Mouse (Mus musculus) left cerebral cortex, adult 2 months (tissue): ENCODE results near the gene Trank1. TPM values are rescaled to one million over a fixed set of nuclear protein-coding genes. Genes with fewer than 3 reads are reported as not detected.
A peak's percentile ranks its signal among the peaks of the same experiment; 100 is the strongest.

Source experiments
- DNase-seq, 2 experiments: peaks; one replicate each; pipeline ENCODE4 v3.0.0; 2021 to 2022; ENCODE audit warnings: low spot score in 2 of 2, mixed read lengths in 1 of 2; ENCODE audit errors: extremely low spot score in 1 of 2
- H3K27ac ChIP-seq: fragments of 200-600 bp; 2 replicates; pipeline ENCODE4 v1.8.1; 2022
- H3K4me3 ChIP-seq: fragments of 200-600 bp; 2 replicates; pipeline ENCODE4 v1.8.1; 2022
- CTCF ChIP-seq: fragments of 200-600 bp; IDR thresholded peaks from 2 replicates; pipeline ENCODE4 v1.8.1; 2022; ENCODE audit warnings: antibody characterized with exemption, mild to moderate bottlenecking, moderate library complexity
- intact Hi-C: fragments of 180-260 bp; cut with DNase I; formaldehyde crosslinking; loops from one replicate; pipeline ENCODE4 v1.15.1; 2025
- total RNA-seq, 2 experiments: library from RNA; stranded (reverse); gene quantifications; 2 replicates each; pipeline ENCODE4 v1.2.3; 2021

Trank1 gene
- total RNA-seq, 2 experiments from 2014 or later = 308 to 309 TPM

DNA sequence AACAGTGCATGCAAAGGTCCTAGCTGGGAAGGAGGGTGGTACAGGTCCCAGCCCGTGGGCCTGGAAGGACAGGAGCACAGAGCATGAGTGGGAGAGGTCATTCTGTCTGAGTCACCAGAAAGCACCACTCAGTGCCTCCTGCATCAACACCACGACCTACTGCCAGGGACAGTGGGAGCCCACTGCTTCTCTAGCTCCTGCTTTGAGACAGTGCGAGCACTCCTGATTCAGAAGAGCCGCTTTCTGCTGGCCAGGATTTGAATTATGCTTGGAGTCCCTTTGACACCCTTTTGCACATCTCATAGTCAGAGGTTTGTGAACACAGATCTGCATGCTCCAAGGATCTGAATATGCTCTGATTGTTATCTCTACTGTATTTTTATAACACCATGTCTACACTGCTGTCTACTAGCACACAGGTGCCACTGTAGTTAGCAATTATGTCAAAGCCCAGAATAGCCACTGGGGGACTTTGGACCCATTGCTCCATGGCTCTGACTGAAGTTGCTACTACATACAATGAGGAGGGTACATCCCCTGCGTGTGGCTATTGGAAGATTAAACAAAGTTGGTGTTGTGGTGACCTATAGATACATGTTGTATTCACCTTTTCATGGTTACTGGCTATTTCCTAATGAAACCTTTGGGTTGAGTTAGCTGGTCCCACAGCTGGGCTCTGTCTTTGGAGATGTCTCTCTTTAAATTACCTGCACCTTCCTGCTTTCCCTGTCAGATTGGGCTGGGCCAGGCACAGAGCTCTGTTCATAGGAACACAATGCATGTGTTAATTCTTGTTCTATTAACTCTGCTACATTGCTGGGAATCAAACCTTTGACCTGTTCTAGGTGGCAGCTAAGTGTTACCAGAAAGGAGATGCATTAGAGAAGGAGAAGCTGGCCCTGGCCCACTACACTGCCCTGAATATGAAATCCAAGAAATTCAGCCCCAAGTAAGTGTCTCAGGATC is 74.3 kb downstream of the Trank1 start:
- Histone ChIP-seq H3K27ac (peak overlapping the region; percentile 65), H3K4me3 (no peak overlapping the region)
- intact Hi-C loops = loop anchor here (2.0 kb wide), 1 partner anchor 15 kb away; no protein-coding TSS in a partner anchor
- no peak for TF ChIP-seq CTCF
- DNase-seq = no peak

GRCm38 (mm10) chr9:111386569-111386968 is 75.0 kb downstream of the Trank1 start:
- intact Hi-C loops = no loop called here
- TF ChIP-seq CTCF = no peak
- Histone ChIP-seq H3K4me3 (no peak overlapping the region), H3K27ac (peak overlapping the region; percentile 65; the same call in 1 of the 2 replicates)
- no peak for DNase-seq

GRCm38 (mm10) chr9:111387576-111387975 is 76.0 kb downstream of the Trank1 start:
- H3K4me3 ChIP-seq = no peak overlapping the region
- no peak for DNase-seq
- intact Hi-C loops = no loop called here
- H3K27ac ChIP-seq = no peak overlapping the region
- TF ChIP-seq CTCF = no peak

- TF ChIP-seq CTCF = no peak
- intact Hi-C loops = no loop called here
- no peak overlapping the region for H3K4me3 ChIP-seq
- no peak for DNase-seq
- no peak overlapping the region for H3K27ac ChIP-seq
Measured at GRCm38 (mm10) chr9:111390016-111390415, 78.5 kb downstream of the Trank1 start.

GRCm38 (mm10) chr9:111391036-111391435 is 79.5 kb downstream of the Trank1 start:
- no peak overlapping the region for H3K4me3 ChIP-seq
- DNase-seq = no peak
- intact Hi-C loops = no loop called here
- H3K27ac ChIP-seq = no peak overlapping the region
- TF ChIP-seq CTCF = no peak

DNA sequence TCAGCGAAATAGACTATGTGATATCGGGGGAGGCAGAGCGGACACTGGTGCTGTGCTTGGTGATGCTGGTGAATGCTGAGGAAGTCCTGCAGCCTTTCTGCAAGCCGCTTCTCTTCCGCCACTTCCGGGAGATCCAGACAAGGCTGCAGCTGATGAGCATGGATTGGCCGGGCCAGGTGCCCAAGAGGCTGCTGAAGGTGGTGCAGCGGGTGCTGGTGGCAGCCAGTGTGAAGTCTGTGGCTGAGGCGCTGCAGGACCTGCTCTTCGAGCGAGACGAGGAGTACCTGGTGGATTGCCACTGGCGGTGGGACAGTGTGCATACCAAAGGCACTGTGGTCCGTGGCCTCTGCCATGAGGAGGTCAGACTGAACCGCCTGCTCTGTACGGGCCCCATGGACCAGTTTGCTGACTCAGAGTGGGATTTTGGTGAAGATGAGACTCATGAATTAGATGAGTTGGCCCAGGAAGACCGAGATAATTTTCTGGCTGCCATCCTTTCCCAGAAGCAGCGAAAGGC is 80.4 kb downstream of the Trank1 start:
- Histone ChIP-seq H3K27ac (no peak overlapping the region), H3K4me3 (no peak overlapping the region)
- DNase-seq = no peak
- intact Hi-C loops = no loop called here
- TF ChIP-seq CTCF = no peak

GRCm38 (mm10) chr9:111395265-111395664 is 83.7 kb downstream of the Trank1 start:
- intact Hi-C loops = no loop called here
- no peak for TF ChIP-seq CTCF
- Histone ChIP-seq H3K27ac (no peak overlapping the region), H3K4me3 (no peak overlapping the region)
- no peak for DNase-seq

DNA sequence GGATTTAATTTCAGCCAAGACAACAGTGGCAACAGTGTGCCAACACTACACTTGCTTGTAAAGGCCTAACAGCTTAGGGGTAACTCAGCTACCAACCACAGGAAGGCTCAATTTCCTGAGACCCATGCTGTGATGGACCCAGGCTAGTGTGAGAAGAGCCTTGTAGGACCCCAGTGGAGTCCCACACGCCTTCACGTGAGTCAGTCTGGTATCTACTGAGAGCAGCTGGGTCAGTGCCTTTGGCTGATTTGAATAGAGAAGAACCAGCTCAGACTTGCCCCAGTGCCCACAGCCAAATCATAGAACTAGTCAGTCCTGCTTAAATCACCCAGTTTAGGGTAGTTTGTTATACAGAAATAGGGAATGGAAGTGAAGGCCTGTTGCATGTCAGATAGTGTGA is 86.5 kb downstream of the Trank1 start:
- intact Hi-C loops = no loop called here
- no peak for DNase-seq
- Histone ChIP-seq H3K27ac (no peak overlapping the region), H3K4me3 (no peak overlapping the region)
- TF ChIP-seq CTCF = no peak

DNA sequence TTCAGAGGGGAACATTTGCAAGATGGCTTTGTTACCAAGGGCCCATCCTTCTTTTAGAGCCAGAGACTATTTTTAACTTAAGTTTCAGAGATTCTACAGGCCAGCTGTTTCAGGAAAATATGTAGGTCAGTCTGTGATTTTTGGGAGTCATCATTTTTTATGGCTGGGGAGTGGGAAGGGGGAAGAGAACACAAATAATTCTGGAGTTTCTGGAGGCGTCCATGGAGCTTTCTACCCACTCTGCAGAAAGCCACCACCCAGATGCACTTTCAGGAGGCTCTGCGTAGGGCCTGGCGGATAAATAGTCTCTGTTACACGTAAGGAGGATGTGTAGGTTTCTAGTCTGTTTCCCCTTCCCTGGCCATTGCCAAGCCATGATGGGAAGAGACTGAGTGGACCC is 88.5 kb downstream of the Trank1 start:
- DNase-seq = no peak
- H3K4me3 ChIP-seq = no peak overlapping the region
- intact Hi-C loops = loop anchor here (2.0 kb wide), 1 partner anchor 15 kb away; no protein-coding TSS in a partner anchor
- H3K27ac ChIP-seq = peak overlapping the region; percentile 26; the same call in 1 of the 2 replicates
- TF ChIP-seq CTCF = no peak

DNA sequence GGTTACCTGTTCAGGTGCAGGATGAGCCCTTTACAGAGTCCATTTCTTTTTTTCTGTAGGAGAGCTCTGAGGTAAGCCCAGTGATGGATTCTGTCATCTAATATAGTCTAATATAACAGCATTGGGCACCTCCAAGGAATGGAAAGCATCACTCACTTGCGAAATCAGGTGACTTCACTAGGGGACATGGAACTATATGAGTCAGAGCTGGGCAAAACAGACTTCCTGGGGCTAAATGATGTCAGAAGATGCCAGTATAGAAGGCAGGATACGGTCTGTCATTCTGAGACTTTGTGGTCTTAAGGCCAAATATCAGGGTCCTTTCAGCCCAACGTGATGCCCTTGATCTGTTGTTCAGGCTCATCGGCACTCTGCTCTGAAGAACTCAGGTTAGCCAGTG is 91.6 kb downstream of the Trank1 start:
- Histone ChIP-seq H3K4me3 (no peak overlapping the region), H3K27ac (no peak overlapping the region)
- intact Hi-C loops = no loop called here
- no peak for TF ChIP-seq CTCF
- no peak for DNase-seq

DNA sequence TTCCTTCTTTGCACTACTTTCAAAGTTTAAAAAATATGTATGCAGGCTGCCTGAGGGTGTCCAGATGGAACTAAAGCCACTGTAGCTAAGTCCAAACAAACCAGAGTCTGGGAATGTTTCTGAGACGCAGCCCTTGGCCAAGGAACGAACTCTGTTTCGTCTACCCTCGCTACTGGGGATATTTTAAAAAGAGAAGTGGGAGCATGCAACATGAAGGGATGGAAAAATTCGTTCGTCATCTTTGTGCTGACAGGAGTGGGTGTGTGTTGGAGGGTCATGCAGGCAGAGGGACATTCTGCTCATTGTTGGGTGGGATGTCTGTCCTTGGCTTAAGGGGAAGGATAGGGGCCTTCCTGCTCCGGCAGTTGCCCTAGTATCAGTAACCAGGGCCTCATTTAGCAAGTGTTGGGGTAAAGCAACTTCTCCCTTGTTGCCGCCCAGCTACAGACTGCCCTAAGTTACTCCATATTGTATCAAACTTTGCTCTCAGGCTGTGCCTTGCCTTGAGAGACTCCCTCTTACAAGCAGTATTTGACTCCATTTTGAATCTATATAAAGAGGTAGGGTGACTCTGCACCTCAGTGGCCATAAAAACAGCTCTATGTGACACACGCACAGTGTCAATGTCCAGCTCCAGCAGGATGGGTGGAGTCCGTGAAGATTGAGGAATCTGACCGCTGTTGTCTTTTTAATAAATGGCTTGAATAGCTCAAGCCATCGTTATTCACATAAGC is 93.0 kb downstream of the Trank1 start:
- Histone ChIP-seq H3K27ac (no peak overlapping the region; the same call in 1 of the 2 replicates), H3K4me3 (no peak overlapping the region)
- intact Hi-C loops = no loop called here
- DNase-seq = no peak
- no peak for TF ChIP-seq CTCF

DNA sequence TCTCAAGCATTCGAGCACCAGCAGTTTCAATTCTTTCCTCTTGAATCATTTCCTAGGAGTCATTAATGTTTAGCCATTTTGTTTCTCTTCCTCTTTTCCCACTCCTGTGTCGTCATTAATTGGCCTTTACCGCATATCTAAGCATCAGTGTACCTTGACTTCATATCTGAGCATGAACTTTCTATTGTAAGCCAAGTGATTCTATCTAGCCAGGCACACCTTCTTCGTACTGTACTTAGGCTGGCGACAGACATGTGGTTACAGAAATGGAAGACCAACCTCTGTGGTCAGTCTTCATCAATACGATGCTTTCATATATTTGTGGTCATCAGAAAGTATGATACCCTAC is 93.5 kb downstream of the Trank1 start:
- Histone ChIP-seq H3K27ac (no peak overlapping the region; the same call in 1 of the 2 replicates), H3K4me3 (no peak overlapping the region)
- no peak for DNase-seq
- TF ChIP-seq CTCF = no peak
- intact Hi-C loops = no loop called here
